32 mouse cellular contexts compared by ENCODE assay signal in the genomic region with DNA sequence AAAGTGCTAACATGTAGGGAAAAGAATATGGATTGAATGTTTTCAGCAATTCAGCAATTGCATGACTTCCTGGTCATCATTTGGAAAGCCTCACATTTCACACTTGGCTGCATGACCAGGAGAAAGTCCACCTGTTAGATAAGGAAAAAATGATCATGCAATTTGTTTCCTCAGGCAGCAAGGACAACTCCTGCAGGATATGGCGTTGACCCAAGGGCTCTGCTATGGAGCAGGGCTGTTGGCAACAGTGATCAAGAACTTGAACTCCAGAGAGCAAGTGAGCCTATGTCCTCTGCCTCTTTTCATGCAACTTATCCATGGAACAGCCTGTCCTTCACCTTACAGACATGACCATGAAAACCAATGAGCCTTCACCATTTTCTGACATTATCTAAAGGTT. TPM values are rescaled to one million over a fixed set of nuclear protein-coding genes. Genes with fewer than 3 reads are reported as not detected.
DNase-seq lines count a peak whose midpoint lies in the region; ATAC-seq and TF ChIP-seq lines count a peak whose summit lies in the region.
"Had no signal": no experiment of that assay in that cellular context is flagged by ENCODE, and none has a peak within 500 bp of the region (broad histone marks: within the 10 kb centered on the region; RNA-seq: fewer than 3 reads in every experiment).

No protein-coding gene starts in this region.

- H3K27ac ChIP-seq in cerebellum, adult 2 months (ENCODE audit: insufficient read depth, low read length): no peak overlapping the region
- H3K27ac ChIP-seq: embryonic facial prominence, embryonic 13.5 days; forebrain, embryonic 10.5 days; forebrain, embryonic 13.5 days; heart, adult 2 months; heart, embryonic 10.5 days; heart, embryonic 13.5 days; hindbrain, embryonic 14.5 days; hindbrain, postnatal 0 days had no signal

- no peak for TF ChIP-seq CTCF in cerebellum, adult 2 months (IDR thresholded peaks at IDR 0.05; ENCODE audit: borderline replicate concordance, insufficient read depth, low read depth, low read length)

- TF ChIP-seq POLR2A in cerebellum, adult 2 months (IDR thresholded peaks at IDR 0.05; ENCODE audit: borderline replicate concordance, insufficient read depth, low read length): no peak

- peaks cover 4% of the 10 kb centered on the region; the same call in 1 of the 2 replicates for H3K4me1 ChIP-seq in cerebellum, adult 2 months (ENCODE audit: control insufficient read depth, insufficient read depth, low read length)
- H3K4me1 ChIP-seq: embryonic facial prominence, embryonic 13.5 days; forebrain, embryonic 10.5 days; forebrain, embryonic 13.5 days; heart, embryonic 10.5 days had no signal

- WGBS in cerebellum, adult 2 months: 20% methylated on average over 1 of the region's 1 CpGs

- no peaks in the 10 kb centered on the region for H3K27me3 ChIP-seq in cerebellum, adult 2 months (ENCODE audit: control insufficient read depth, insufficient read depth, low read length)
- H3K27me3 ChIP-seq: embryonic facial prominence, embryonic 13.5 days; forebrain, embryonic 13.5 days; heart, embryonic 13.5 days had no signal

- peak; percentile 37 to 65 for DNase-seq in cerebellum, adult 2 months
- DNase-seq in cerebellum, postnatal 4 days (ENCODE audit: low spot score in 2 of 2): no peak
- peak; percentile 49 for DNase-seq in cerebellum, adult 9-11 months
- peak; percentile 34 to 42 for DNase-seq in cerebellum, postnatal 14 days
- DNase-seq in layer of hippocampus, postnatal 10 days (ENCODE audit: low spot score in 2 of 2): no peak
- DNase-seq: adrenal gland, adult 8-10 months; adrenal gland, postnatal 25 days; gastrocnemius, postnatal 10 days; gastrocnemius, postnatal 36 days; heart, adult 2 months; heart, postnatal 14 days; heart, postnatal 4 days; kidney, adult 18-20 months; kidney, adult 9 months had no signal

- no peak for ATAC-seq in activated CD4-positive, CD25-positive, alpha-beta regulatory T cell, adult 4 months
- ATAC-seq: CD4-positive, CD25-positive, alpha-beta regulatory T cell, adult 4 months; forebrain, embryonic 13.5 days; forebrain, embryonic 16.5 days; hindbrain, postnatal 0 days; inflammation-experienced regulatory T-cells, adult 6 months; intestine, embryonic 16.5 days had no signal

- H3K4me3 ChIP-seq in cerebellum, adult 2 months (replicated peaks; ENCODE audit: insufficient read depth, low read depth, low read length): no peak overlapping the region
- H3K4me3 ChIP-seq: embryonic facial prominence, embryonic 13.5 days; erythroblast, embryonic 14.5 days; forebrain, embryonic 10.5 days; forebrain, embryonic 13.5 days; heart, adult 2 months; heart, embryonic 10.5 days; heart, embryonic 13.5 days had no signal

RNA-seq across cellular contexts. Expression of a gene that starts 50.4 kb away (rescaled TPM):
- polyA plus RNA-seq in cerebellum, adult 2 months (2012; rRNA removed): 0.46 and 0.74 TPM in 2 replicates
- polyA plus RNA-seq in activated CD4-positive, CD25-positive, alpha-beta regulatory T cell, adult 4 months (2017; shearing (Covaris generic)): under 1 TPM in 1 of 2 experiments, not detected in 1; 0.33 TPM
- 1 to 10 TPM; 1.2 to 2.2 TPM for total RNA-seq in layer of hippocampus, postnatal 10 days (2021)
- total RNA-seq: adrenal gland, adult 8-10 months; adrenal gland, postnatal 25 days; common myeloid progenitor, adult 5-6 weeks; gastrocnemius, adult 18-20 months; gastrocnemius, postnatal 10 days; gastrocnemius, postnatal 36 days; granulocyte monocyte progenitor cell, adult 5-6 weeks; heart, adult 2 months; heart, postnatal 14 days; heart, postnatal 4 days; MEL had no signal
- polyA plus RNA-seq: C2C12; CD4-positive, CD25-positive, alpha-beta regulatory T cell, adult 4 months; embryonic facial prominence, embryonic 13.5 days; erythroblast, embryonic 14.5 days; heart, embryonic 10.5 days; heart, embryonic 13.5 days; intestine, embryonic 16.5 days had no signal

Comparison
In these comparisons a context has a peak if more than half of its experiments do, and no peak if none do; other contexts are left out.
1. DNase-seq: peak in cerebellum, adult 2 months (2 of 2), cerebellum, adult 9-11 months (single experiment) and cerebellum, postnatal 14 days (2 of 2); none in cerebellum, postnatal 4 days (0 of 2) and layer of hippocampus, postnatal 10 days (0 of 2).